Mouse (Mus musculus): Measurements from ENCODE around the gene Rpa1. TPM values are rescaled to one million over a fixed set of nuclear protein-coding genes. Genes with fewer than 3 reads are reported as not detected.

Rpa1 gene
- polyA plus RNA-seq, 1 experiment = 76.4 TPM

DNA sequence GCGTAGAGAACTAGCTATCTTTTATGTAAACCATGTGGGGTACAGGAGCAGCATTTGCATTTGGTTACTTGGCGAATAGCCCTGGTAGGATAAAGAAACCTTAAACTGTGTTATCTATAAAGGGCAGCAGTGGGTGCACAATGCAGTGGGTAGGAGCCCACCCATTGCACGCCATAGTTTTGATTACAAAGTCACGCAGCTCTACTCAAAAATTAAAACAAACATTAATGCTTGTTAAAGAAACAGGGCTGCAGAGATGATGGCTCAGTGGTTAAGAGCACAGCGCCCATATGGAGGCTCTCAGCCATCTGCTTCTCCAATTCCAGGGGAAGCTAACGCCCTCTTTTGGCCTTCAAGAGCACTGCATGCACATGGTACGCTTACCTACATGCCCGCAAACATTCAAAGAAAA is 24.8 kb downstream of the Rpa1 start:
- H3K36me3 ChIP-seq (ENCODE audit: control insufficient read depth, insufficient read depth, low read length) = peaks cover 1% of the 10 kb centered on the region
- no peaks in the 10 kb centered on the region for H3K27me3 ChIP-seq (ENCODE audit: control insufficient read depth, insufficient read depth, low read length)
- no peak overlapping the region for H3K4me3 ChIP-seq (ENCODE audit: control insufficient read depth, low read depth, low read length)
- H3K4me1 ChIP-seq (ENCODE audit: control insufficient read depth, insufficient read depth, low read length) = no peaks in the 10 kb centered on the region
- no peak overlapping the region for H3K27ac ChIP-seq (ENCODE audit: control insufficient read depth, insufficient read depth, low read depth, low read length)
- TF ChIP-seq CTCF (IDR thresholded peaks at IDR 0.05; ENCODE audit: control insufficient read depth, insufficient read depth, insufficient replicate concordance, low read depth, low read length) = no peak
- no peak for TF ChIP-seq POLR2A (IDR thresholded peaks at IDR 0.05; ENCODE audit: control insufficient read depth, low read depth, low read length)

DNA sequence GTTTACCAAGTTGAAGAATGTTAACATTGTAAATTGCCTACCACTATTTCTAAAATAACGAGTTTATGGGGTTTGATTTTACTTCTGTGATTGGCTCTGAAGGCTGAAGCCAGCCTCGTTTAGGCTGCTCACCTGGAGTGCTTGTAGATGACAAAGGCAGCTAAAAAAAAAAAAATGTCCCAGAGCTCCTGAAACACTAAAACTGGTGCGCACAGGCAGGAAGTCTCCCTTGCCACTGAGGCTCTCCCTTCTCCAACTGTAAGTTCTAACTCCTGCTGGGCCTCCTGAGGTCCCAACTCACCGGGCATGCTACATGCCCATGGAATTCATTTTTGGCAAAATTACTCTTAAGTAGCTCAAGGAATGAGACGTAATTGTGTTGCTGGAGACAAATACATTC is 28.9 kb downstream of the Rpa1 start:
- Histone ChIP-seq H3K27me3 (ENCODE audit: control insufficient read depth, insufficient read depth, low read length) (no peaks in the 10 kb centered on the region), H3K4me3 (ENCODE audit: control insufficient read depth, low read depth, low read length) (no peak overlapping the region), H3K4me1 (ENCODE audit: control insufficient read depth, insufficient read depth, low read length) (no peaks in the 10 kb centered on the region), H3K36me3 (ENCODE audit: control insufficient read depth, insufficient read depth, low read length) (peaks cover 3% of the 10 kb centered on the region), H3K27ac (ENCODE audit: control insufficient read depth, insufficient read depth, low read depth, low read length) (no peak overlapping the region)
- no peak for TF ChIP-seq POLR2A (IDR thresholded peaks at IDR 0.05; ENCODE audit: control insufficient read depth, low read depth, low read length)
- no peak for TF ChIP-seq CTCF (IDR thresholded peaks at IDR 0.05; ENCODE audit: control insufficient read depth, insufficient read depth, insufficient replicate concordance, low read depth, low read length)

DNA sequence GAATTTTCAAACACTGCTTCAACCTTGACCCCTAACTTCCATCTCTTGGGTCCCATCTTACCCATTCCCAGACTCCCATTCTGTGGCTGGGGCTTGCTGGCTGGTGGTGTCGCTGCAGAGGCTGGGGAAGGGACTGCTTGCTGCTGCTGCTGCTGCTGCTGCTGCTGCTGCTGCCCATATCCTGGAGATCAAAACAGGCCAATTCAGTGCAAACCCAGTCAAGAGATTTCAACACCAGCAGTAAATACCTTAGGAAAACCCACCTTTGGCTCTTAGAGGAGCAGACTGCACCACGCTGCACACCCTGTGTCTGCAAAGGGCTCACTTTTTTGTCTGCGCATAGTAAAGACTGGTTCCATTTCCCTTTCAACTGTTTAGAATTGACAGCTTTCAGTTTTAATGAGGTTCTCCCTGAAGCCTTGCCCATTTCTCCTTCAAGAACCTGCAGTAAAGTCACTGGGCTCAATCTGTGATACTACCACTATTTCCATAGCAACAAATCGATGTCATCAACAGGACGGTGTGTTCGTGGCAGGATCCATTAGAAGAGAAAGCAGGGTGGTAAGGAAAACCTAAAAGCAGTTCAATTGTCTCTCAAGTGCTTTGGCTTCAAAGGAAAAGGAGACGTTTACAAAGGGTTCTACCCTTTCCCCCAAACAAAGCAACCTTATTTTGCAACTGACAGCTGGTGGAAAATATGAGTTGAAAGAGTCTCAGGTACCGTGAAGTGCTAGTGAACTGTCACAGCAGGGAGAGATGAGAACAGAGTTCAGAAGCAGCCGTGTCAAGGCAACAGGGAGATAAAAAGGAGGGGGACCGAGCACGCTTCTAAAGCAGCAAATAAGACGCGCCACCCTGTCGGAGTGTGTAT is 29.5 kb downstream of the Rpa1 start:
- peaks cover 3% of the 10 kb centered on the region for H3K36me3 ChIP-seq (ENCODE audit: control insufficient read depth, insufficient read depth, low read length)
- no peak for TF ChIP-seq POLR2A (IDR thresholded peaks at IDR 0.05; ENCODE audit: control insufficient read depth, low read depth, low read length)
- TF ChIP-seq CTCF (IDR thresholded peaks at IDR 0.05; ENCODE audit: control insufficient read depth, insufficient read depth, insufficient replicate concordance, low read depth, low read length) = no peak
- no peak overlapping the region for H3K4me3 ChIP-seq (ENCODE audit: control insufficient read depth, low read depth, low read length)
- no peaks in the 10 kb centered on the region for H3K27me3 ChIP-seq (ENCODE audit: control insufficient read depth, insufficient read depth, low read length)
- no peak overlapping the region for H3K27ac ChIP-seq (ENCODE audit: control insufficient read depth, insufficient read depth, low read depth, low read length)
- H3K4me1 ChIP-seq (ENCODE audit: control insufficient read depth, insufficient read depth, low read length) = no peaks in the 10 kb centered on the region

DNA sequence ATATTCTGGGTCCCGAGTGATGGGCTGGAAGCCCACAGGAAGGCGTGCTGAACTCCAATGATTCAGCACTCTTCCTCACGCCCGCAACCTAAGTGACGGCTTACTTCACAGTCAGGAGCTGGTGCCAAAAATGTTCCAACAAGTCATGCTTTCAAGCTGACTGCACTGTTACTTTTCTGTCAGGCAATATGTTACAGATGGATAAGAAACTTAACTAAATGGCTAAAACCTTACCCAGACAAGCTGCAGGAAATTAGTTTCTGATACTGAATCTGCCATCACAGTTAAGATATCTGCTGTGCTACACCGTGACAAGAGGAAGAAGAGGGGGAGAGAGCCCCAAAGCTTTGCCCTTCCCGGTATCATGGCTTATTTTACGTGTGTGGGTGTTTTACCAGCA is 34.3 kb downstream of the Rpa1 start:
- TF ChIP-seq CTCF (IDR thresholded peaks at IDR 0.05; ENCODE audit: control insufficient read depth, insufficient read depth, insufficient replicate concordance, low read depth, low read length) = no peak
- TF ChIP-seq POLR2A (IDR thresholded peaks at IDR 0.05; ENCODE audit: control insufficient read depth, low read depth, low read length) = no peak
- H3K36me3 ChIP-seq (ENCODE audit: control insufficient read depth, insufficient read depth, low read length) = peaks cover 10% of the 10 kb centered on the region

DNA sequence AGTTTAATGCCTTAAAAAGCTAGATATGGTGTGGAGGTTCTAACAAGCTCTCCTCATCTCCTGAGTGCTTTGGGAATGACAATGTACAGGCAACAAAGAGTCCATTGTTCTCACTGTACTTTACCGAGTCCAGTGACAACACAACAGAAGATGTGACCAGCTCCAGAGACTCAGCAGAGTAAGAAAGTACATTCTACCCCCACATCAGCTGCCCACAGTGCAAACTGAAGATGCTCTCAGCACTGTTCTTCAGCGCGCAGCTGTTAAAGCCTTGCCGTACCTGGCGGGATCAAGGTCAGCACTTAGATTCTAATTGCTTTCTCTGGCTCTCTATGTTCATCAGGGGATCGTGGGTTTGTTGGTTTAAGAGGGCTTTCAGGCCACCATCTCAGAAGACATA is 36.4 kb downstream of the Rpa1 start:
- H3K27me3 ChIP-seq (ENCODE audit: control insufficient read depth, insufficient read depth, low read length) = no peaks in the 10 kb centered on the region
- no peaks in the 10 kb centered on the region for H3K4me1 ChIP-seq (ENCODE audit: control insufficient read depth, insufficient read depth, low read length)
- TF ChIP-seq CTCF (IDR thresholded peaks at IDR 0.05; ENCODE audit: control insufficient read depth, insufficient read depth, insufficient replicate concordance, low read depth, low read length) (no peak), POLR2A (IDR thresholded peaks at IDR 0.05; ENCODE audit: control insufficient read depth, low read depth, low read length) (no peak)
- peaks cover 10% of the 10 kb centered on the region for H3K36me3 ChIP-seq (ENCODE audit: control insufficient read depth, insufficient read depth, low read length)
- H3K4me3 ChIP-seq (ENCODE audit: control insufficient read depth, low read depth, low read length) = no peak overlapping the region
- no peak overlapping the region for H3K27ac ChIP-seq (ENCODE audit: control insufficient read depth, insufficient read depth, low read depth, low read length)

More for the DNA sequence above, 34.3 kb downstream of the Rpa1 start:
- H3K27ac ChIP-seq (ENCODE audit: control insufficient read depth, insufficient read depth, low read depth, low read length) = no peak overlapping the region
- H3K4me1 ChIP-seq (ENCODE audit: control insufficient read depth, insufficient read depth, low read length) = no peaks in the 10 kb centered on the region
- H3K4me3 ChIP-seq (ENCODE audit: control insufficient read depth, low read depth, low read length) = no peak overlapping the region
- no peaks in the 10 kb centered on the region for H3K27me3 ChIP-seq (ENCODE audit: control insufficient read depth, insufficient read depth, low read length)

DNA sequence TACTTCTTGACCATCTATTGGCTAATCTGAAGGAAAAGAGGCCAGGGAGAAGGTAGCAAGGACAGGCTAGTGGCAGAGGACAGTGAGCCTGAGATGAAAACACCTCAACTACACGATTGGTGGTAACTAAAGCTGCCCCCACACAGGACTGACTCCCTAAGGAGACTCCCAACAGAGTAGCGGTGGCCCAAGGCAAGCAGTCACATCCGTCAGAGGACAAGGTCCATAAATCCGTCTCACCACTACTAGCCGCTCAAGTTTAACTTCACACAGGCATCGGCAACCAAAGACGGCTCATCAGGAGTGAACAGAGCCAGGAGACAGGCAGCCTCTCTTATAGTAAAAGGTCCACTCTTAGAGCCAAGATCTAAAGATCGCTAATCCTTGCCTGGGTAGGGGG is 37.3 kb downstream of the Rpa1 start:
- no peak for TF ChIP-seq POLR2A (IDR thresholded peaks at IDR 0.05; ENCODE audit: control insufficient read depth, low read depth, low read length)
- no peak for TF ChIP-seq CTCF (IDR thresholded peaks at IDR 0.05; ENCODE audit: control insufficient read depth, insufficient read depth, insufficient replicate concordance, low read depth, low read length)
- no peak overlapping the region for H3K27ac ChIP-seq (ENCODE audit: control insufficient read depth, insufficient read depth, low read depth, low read length)

DNA sequence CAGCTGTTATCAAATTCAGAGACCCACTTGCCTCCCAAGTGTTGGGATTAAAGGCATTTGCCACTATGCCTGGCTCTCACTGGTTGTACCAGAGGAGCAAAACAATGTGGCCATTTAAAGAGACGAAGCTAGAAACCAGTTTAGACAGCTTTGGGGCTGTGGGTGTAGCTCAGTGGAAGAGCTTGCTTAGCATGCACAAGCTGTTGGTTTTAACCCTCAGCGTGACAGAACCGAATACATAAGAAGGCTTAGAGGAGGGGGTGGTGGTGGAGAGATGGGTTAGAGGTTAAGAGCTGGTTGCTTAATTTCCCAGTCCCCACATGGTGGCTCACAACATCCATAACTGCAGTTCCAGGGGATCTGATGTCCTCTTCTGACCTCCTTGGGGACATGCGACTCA is 39.5 kb downstream of the Rpa1 start:
- Histone ChIP-seq H3K36me3 (ENCODE audit: control insufficient read depth, insufficient read depth, low read length) (peaks cover 7% of the 10 kb centered on the region), H3K27me3 (ENCODE audit: control insufficient read depth, insufficient read depth, low read length) (no peaks in the 10 kb centered on the region), H3K4me3 (ENCODE audit: control insufficient read depth, low read depth, low read length) (no peak overlapping the region), H3K27ac (ENCODE audit: control insufficient read depth, insufficient read depth, low read depth, low read length) (no peak overlapping the region), H3K4me1 (ENCODE audit: control insufficient read depth, insufficient read depth, low read length) (no peaks in the 10 kb centered on the region)
- TF ChIP-seq CTCF (IDR thresholded peaks at IDR 0.05; ENCODE audit: control insufficient read depth, insufficient read depth, insufficient replicate concordance, low read depth, low read length) (no peak), POLR2A (IDR thresholded peaks at IDR 0.05; ENCODE audit: control insufficient read depth, low read depth, low read length) (no peak)

More for the DNA sequence above, 37.3 kb downstream of the Rpa1 start:
- no peaks in the 10 kb centered on the region for H3K27me3 ChIP-seq (ENCODE audit: control insufficient read depth, insufficient read depth, low read length)
- no peaks in the 10 kb centered on the region for H3K4me1 ChIP-seq (ENCODE audit: control insufficient read depth, insufficient read depth, low read length)
- H3K4me3 ChIP-seq (ENCODE audit: control insufficient read depth, low read depth, low read length) = peak overlapping the region; percentile 8; the same call in 1 of the 2 replicates
- peaks cover 10% of the 10 kb centered on the region for H3K36me3 ChIP-seq (ENCODE audit: control insufficient read depth, insufficient read depth, low read length)
